Mouse (Mus musculus): Measurements from ENCODE around the gene Sstr2. TPM values are rescaled to one million over a fixed set of nuclear protein-coding genes. Genes with fewer than 3 reads are reported as not detected.

Sstr2 gene
- total and polyA plus RNA-seq, 3 experiments, result 0.77 to 0.82 TPM; not detected in 1

DNA sequence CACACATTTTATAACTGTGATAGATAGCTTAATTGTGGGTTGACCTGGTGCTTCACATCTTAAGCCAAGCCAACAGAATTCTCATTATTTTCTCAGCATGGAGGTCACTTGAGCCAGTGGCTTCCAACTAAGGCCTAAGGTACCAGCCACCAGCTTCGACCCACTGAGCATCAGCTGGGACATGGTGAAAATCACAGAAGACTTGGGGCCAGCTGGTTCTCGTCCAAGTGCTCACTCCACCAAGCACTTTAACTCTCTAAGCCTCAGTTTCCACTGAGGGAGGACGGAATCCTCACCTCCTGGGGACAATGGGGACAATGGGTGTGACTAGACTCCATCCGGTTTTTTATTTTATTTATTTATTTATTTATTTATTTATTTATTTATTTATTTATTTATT is 2.9 kb downstream of the Sstr2 start:
- Histone ChIP-seq H3K27me3 (ENCODE audit: control insufficient read depth in 1 of 2, insufficient read depth in 2 of 2, low read length in 2 of 2) (no peaks in the 10 kb centered on the region), H3K4me3 (ENCODE audit: control insufficient read depth in 1 of 2, insufficient read depth in 1 of 2, low read depth in 2 of 2, low read length in 2 of 2) (no peak overlapping the region), H3K27ac (ENCODE audit: control insufficient read depth, low read depth, low read length) (no peak overlapping the region), H3K36me3 (ENCODE audit: control insufficient read depth in 1 of 2, insufficient read depth in 2 of 2, low read length in 2 of 2) (no peaks in the 10 kb centered on the region), H3K9ac (ENCODE audit: control insufficient read depth, low read depth, low read length, poor library complexity, severe bottlenecking) (no peak overlapping the region), H3K79me2 (ENCODE audit: control insufficient read depth, insufficient read depth, low read length, poor library complexity) (no peaks in the 10 kb centered on the region; the same call in 1 of the 2 replicates), H3K4me1 (ENCODE audit: control insufficient read depth in 1 of 2, insufficient read depth in 2 of 2, low read length in 2 of 2) (peaks cover 2 to 4% of the 10 kb centered on the region in 2 experiments), H3K9me3 (replicated peaks; ENCODE audit: insufficient read depth, low read length) (no peaks in the 10 kb centered on the region)
- no peak for TF ChIP-seq CHD1 (IDR thresholded peaks at IDR 0.05; ENCODE audit: low read depth, low read length)
- TF ChIP-seq RCOR1 (IDR thresholded peaks at IDR 0.05; ENCODE audit: low read depth, low read length), result no peak
- DNase-seq (ENCODE audit: low read depth, low spot score), result no peak

GRCm38 (mm10) chr11:113625437-113625836 is 6.3 kb downstream of the Sstr2 start:
- no peaks in the 10 kb centered on the region for H3K9me3 ChIP-seq (replicated peaks; ENCODE audit: insufficient read depth, low read length)
- H3K4me1 ChIP-seq (ENCODE audit: control insufficient read depth in 1 of 2, insufficient read depth in 2 of 2, low read length in 2 of 2), result peaks cover 0 to 3% of the 10 kb centered on the region in 2 experiments; a peak in 2 of 4 replicates
- no peaks in the 10 kb centered on the region for H3K79me2 ChIP-seq (ENCODE audit: control insufficient read depth, insufficient read depth, low read length, poor library complexity)
- H3K36me3 ChIP-seq (ENCODE audit: control insufficient read depth in 1 of 2, insufficient read depth in 2 of 2, low read length in 2 of 2), result no peaks in the 10 kb centered on the region
- DNase-seq (ENCODE audit: low read depth, low spot score), result no peak
- H3K9ac ChIP-seq (ENCODE audit: control insufficient read depth, low read depth, low read length, poor library complexity, severe bottlenecking), result no peak overlapping the region
- H3K4me3 ChIP-seq (ENCODE audit: control insufficient read depth in 1 of 2, insufficient read depth in 1 of 2, low read depth in 2 of 2, low read length in 2 of 2), result no peak overlapping the region
- H3K27ac ChIP-seq (ENCODE audit: control insufficient read depth, low read depth, low read length), result no peak overlapping the region
- no peaks in the 10 kb centered on the region; a peak in 1 of 4 replicates for H3K27me3 ChIP-seq (ENCODE audit: control insufficient read depth in 1 of 2, insufficient read depth in 2 of 2, low read length in 2 of 2)
- TF ChIP-seq MXI1 (IDR thresholded peaks at IDR 0.05; ENCODE audit: low read depth, low read length), result no peak

DNA sequence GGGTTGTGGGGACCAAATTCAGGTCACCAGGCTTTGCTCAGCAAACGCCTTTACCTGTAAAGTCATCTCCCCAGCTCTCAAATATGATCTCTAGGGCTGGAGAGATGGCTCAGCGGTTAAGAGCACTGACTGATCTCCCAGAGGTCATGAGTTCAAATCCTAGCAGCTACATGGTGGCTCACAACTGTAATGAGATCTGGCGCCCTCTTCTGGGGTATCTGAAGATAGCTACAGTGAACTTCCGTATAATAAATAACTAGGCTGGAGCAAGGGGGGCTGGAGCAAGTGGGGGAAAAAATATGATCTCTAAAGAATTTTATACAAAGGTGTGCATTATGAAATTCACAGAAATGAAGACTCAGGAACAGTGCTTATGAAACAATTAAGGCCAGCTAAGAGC is 8.6 kb downstream of the Sstr2 start:
- no peak overlapping the region for H3K4me3 ChIP-seq (ENCODE audit: control insufficient read depth in 1 of 2, insufficient read depth in 1 of 2, low read depth in 2 of 2, low read length in 2 of 2)
- no peak overlapping the region for H3K9ac ChIP-seq (ENCODE audit: control insufficient read depth, low read depth, low read length, poor library complexity, severe bottlenecking)
- TF ChIP-seq KAT2A (conservative IDR thresholded peaks at IDR 0.05; ENCODE audit: low read depth, low read length), result no peak
- TF ChIP-seq SMC3 (IDR thresholded peaks at IDR 0.05; ENCODE audit: low read depth, low read length), result peak; percentile 72
- no peak for TF ChIP-seq ZKSCAN1 (IDR thresholded peaks at IDR 0.05; ENCODE audit: low read depth, low read length)
- TF ChIP-seq RAD21 (IDR thresholded peaks at IDR 0.05; ENCODE audit: low read depth, low read length), result peak; percentile 51
- TF ChIP-seq ZC3H11A (IDR thresholded peaks at IDR 0.05; ENCODE audit: low read depth, low read length), result peak; percentile 28; the same call in 1 of the 2 replicates
- TF ChIP-seq RCOR1 (IDR thresholded peaks at IDR 0.05; ENCODE audit: low read depth, low read length), result no peak
- TF ChIP-seq MEF2A (IDR thresholded peaks at IDR 0.05; ENCODE audit: extremely low read depth, insufficient replicate concordance, low read depth, low read length, poor library complexity, severe bottlenecking), result no peak
- TF ChIP-seq ETS1 (IDR thresholded peaks at IDR 0.05; ENCODE audit: low read depth, low read length), result no peak
- peak; percentile 50 to 70 (median 59) for TF ChIP-seq CTCF (IDR thresholded peaks at IDR 0.05 in 2 of 3, conservative IDR thresholded peaks at IDR 0.05 in 1 of 3; ENCODE audit: control insufficient read depth in 1 of 3, insufficient read depth in 1 of 3, low read depth in 2 of 3, low read length in 3 of 3, poor library complexity in 1 of 3, severe bottlenecking in 1 of 3)
- H3K27ac ChIP-seq (ENCODE audit: control insufficient read depth, low read depth, low read length), result no peak overlapping the region
- no peaks in the 10 kb centered on the region for H3K9me3 ChIP-seq (replicated peaks; ENCODE audit: insufficient read depth, low read length)
- no peaks in the 10 kb centered on the region for H3K79me2 ChIP-seq (ENCODE audit: control insufficient read depth, insufficient read depth, low read length, poor library complexity)
- H3K4me1 ChIP-seq (ENCODE audit: control insufficient read depth in 1 of 2, insufficient read depth in 2 of 2, low read length in 2 of 2), result peaks cover 0 to 3% of the 10 kb centered on the region in 2 experiments; a peak in 2 of 4 replicates
- H3K36me3 ChIP-seq (ENCODE audit: control insufficient read depth in 1 of 2, insufficient read depth in 2 of 2, low read length in 2 of 2), result no peaks in the 10 kb centered on the region
- peak; percentile 65 for DNase-seq (ENCODE audit: low read depth, low spot score)
- H3K27me3 ChIP-seq (ENCODE audit: control insufficient read depth in 1 of 2, insufficient read depth in 2 of 2, low read length in 2 of 2), result peaks cover 0 to 2% of the 10 kb centered on the region in 2 experiments; a peak in 2 of 4 replicates

Measured in MEL (cell line).